Mouse (Mus musculus) R1 (cell line): ENCODE data around the gene Zfp599.
"Not testable (repeated sequence)": the region's sequence is repeated elsewhere in the genome, so short reads cannot be mapped to it uniquely, and the experiment has no call there.

Source experiments
- DNase-seq: peaks from one replicate; pipeline ENCODE4 v3.0.0-alpha.2; 2018; ENCODE audit warnings: low read depth, low spot score

Gene Zfp599

GRCm38 (mm10) chr9:22259184-22260091 lies at the start of gene Zfp599:
Gene Zfp599, minus strand, starts transcription at chr9:22259895.
- peak; percentile 99 for DNase-seq

- not testable (repeated sequence) for DNase-seq
These were observed 48.2 kb upstream of the Zfp599 start for GRCm38 (mm10) chr9:22307920-22308262.

DNA sequence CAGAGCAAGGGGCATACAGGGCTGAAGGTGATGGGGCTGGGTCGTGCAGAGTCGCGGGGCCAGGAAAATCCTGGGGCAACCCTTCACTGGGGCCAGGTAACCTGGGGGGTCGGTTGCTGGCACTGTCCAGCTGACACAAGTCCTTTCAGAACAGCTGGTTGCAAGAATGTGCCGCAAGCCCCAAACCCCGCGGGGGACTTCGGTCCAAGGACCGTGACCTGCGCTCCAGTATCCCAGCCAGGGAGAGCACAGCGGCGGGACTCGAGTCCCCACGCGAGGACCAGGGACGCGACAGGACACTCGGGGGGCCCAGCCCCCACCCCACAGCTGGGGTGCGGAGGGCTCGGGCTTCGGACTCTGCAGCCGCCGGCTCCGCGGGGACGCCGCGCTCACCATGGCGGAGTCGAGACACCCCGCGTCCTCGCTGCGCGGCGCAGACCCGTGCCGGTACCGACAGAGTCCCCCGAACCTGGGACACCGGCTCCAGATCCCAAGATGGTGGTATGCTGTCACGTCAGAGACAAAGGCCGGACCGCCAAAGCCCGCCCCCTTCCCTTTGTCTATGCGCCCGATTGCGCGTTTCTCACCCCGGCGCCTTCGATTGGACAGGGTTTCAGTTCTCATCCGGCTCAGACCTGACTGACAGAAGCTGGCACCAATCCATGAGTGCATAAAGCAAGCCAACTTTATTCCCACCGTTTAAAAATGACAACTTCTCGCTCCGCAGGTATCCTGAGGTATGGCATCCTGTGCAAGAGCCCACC lies 47.6 kb upstream of the Zfp599 start, which contains the start of gene Zfp810:
Gene Zfp810 (minus strand): TSS at position 493 of the 764 bp plus-strand sequence.
- peak; percentile 99 for DNase-seq

DNA sequence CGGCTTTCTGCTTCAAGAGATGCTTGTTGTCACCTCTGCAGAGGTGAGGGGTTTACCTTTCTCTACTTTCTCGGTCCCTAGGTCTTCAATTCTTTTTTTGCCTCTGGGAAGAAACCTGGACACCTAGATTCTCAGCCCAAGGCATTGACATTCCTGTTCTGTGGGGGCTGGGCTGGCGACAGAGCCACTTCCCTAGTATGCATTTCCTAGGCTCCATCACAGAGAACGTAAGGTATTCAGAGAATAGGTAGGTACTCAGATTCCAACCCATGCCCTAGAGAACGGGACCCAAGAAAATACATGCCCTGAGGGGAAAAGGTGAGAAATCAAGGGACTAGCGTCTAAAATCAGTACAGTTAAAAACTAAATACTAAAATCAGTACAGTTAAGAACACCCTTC lies 47.0 kb upstream of the Zfp599 start:
- DNase-seq = peak; percentile 36

GRCm38 (mm10) chr9:22302199-22302598 lies 42.5 kb upstream of the Zfp599 start:
- peak; percentile 82 for DNase-seq

DNA sequence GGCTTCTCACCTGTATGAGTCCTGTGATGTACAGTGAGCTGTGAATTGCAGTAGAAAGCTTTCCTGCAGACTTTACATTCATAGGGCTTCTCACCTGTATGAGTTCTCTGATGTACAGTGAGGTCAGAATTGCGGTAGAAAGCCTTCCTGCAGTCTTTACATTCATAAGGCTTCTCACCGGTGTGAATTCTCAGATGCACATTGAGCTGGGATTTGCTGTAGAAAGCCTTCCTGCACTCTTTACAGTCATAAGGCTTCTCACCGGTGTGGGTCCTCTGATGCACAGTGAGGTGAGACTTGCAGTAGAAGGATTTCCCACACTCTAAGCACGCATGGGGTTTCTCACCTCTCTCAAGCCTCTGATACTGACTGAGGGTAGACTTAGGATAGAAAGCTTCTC lies 19.0 kb upstream of the Zfp599 start:
- no peak for DNase-seq

GRCm38 (mm10) chr9:22268886-22269285 lies 9.2 kb upstream of the Zfp599 start:
- no peak for DNase-seq

DNA sequence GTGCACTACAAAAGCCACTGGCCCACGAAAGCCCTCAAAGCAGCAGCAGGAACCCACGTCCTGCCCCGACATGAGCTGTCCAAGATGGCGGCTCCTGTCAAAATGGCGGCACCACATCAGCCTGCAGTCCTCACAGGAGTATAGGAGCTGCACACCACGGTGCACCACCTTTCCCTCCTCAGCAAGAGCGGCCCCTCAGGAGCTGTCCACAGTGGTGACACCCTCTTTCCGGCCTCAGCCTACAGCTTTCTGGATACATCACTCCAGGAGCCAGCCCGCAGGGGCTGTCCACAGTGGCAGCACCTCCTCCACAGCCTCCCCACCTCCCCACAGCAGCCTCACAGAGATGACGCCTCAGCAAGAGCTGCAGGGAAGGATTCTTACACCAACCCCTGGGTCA lies 2.9 kb upstream of the Zfp599 start:
- peak; percentile 72 for DNase-seq

GRCm38 (mm10) chr9:22261594-22261993 lies 1.9 kb upstream of the Zfp599 start:
- no peak for DNase-seq

DNA sequence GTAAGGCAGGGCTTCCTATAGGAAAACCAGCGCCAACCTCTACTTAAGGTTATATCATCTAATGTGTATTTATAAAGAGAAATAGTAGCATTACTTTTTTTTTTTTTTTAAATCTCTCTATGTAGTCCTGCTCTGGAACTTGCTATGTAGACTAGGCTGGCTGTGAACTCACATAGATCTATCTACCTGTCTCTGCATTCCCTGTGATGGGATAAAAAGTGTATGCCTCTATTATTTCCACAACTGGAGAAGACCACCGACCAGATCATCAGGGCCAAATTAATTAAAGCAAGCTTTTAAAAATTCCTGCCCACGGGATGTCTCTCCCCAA lies 362 bp upstream of the Zfp599 start:
- DNase-seq = no peak

DNA sequence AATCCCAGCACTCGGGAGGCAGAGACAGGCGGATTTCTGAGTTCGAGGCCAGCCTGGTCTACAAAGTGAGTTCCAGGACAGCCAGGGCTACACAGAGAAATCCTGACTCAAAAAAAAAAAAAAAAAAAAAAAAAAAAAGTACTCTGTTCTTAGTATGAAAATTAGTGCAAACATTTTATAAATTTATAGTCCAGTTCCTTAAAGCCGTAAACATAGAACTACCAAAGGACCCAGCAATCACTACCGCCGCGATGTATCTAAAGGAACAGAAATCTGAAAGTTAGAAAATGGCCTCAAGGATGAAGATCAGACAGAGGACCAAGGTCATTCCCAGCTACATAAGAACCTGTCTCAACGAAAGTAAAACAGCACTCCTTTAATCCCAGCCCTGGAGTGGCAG lies 911 bp downstream of the Zfp599 start:
- no peak for DNase-seq

GRCm38 (mm10) chr9:22256579-22256978 lies 3.1 kb downstream of the Zfp599 start:
- no peak for DNase-seq

GRCm38 (mm10) chr9:22244242-22244641 lies 15.5 kb downstream of the Zfp599 start:
- no peak for DNase-seq

DNA sequence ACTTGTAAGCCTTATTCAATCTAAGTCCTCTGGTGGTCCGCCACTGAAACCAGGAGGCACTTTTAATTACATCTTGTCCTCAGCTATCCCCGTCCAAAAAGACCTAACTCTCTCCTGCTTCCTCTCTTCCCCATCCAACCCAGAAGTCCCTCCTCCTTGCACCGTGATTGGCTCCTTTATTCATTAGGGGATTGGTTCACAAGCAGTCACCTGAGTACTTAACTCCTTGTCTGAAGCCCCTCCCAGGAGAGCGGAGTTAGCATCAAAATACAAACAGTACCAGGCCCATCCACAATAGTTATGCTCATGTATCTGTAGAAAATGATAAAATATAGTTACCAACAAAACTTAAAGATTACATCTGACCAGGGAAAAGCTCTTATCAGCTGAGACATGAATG lies 19.7 kb downstream of the Zfp599 start:
- peak; percentile 96 for DNase-seq

GRCm38 (mm10) chr9:22230556-22230955 lies 29.1 kb downstream of the Zfp599 start:
- peak; percentile 68 for DNase-seq

GRCm38 (mm10) chr9:22230061-22230460 lies 29.6 kb downstream of the Zfp599 start:
- no peak for DNase-seq

GRCm38 (mm10) chr9:22229386-22230026 lies 30.2 kb downstream of the Zfp599 start:
- peak; percentile 67 for DNase-seq

- DNase-seq = peak; percentile 84
These were observed 32.8 kb downstream of the Zfp599 start for GRCm38 (mm10) chr9:22226846-22227245.

- peak; percentile 41 for DNase-seq
These were observed 33.4 kb downstream of the Zfp599 start for GRCm38 (mm10) chr9:22226389-22226673.

- DNase-seq = peak; percentile 100
These were observed 33.9 kb downstream of the Zfp599 start, which contains the start of gene Zfp809 for GRCm38 (mm10) chr9:22225581-22226388. Gene Zfp809, plus strand, starts transcription at chr9:22225714.
